Mouse (Mus musculus): ENCODE results near the gene Dnajc1. TPM values are rescaled to one million over a fixed set of nuclear protein-coding genes. Genes with fewer than 3 reads are reported as not detected.

The Dnajc1 gene
- polyA plus RNA-seq, 1 experiment from 2014 or later, result 15.5 TPM

- H3K36me3 ChIP-seq (replicated peaks; ENCODE audit: insufficient read depth, low read length), result peaks cover 14% of the 10 kb centered on the region
Observed at GRCm38 (mm10) chr2:18195691-18196396, 196.8 kb downstream of the Dnajc1 start.

GRCm38 (mm10) chr2:18195285-18195684 lies 197.3 kb downstream of the Dnajc1 start:
- Histone ChIP-seq H3K9ac (replicated peaks) (no peak overlapping the region), H3K36me3 (replicated peaks; ENCODE audit: insufficient read depth, low read length) (peaks cover 14% of the 10 kb centered on the region), H3K4me3 (ENCODE audit: low read depth, low read length) (no peak overlapping the region), H3K27ac (ENCODE audit: low read depth) (no peak overlapping the region), H3K4me1 (ENCODE audit: insufficient read depth) (no peaks in the 10 kb centered on the region), H3K4me2 (ENCODE audit: low read depth, low read length) (no peak overlapping the region), H3K27me3 (ENCODE audit: insufficient read depth, low read length) (no peaks in the 10 kb centered on the region), H3K9me3 (ENCODE audit: low read length) (no peaks in the 10 kb centered on the region)
- DNase-seq (no peak), ATAC-seq (no peak)
- 77% methylated on average over 4 of the region's 4 CpGs for WGBS (ENCODE audit: insufficient replicate concordance)
- TF ChIP-seq CTCF (IDR thresholded peaks at IDR 0.05; ENCODE audit: low read depth) (no peak), EP300 (IDR thresholded peaks at IDR 0.05; ENCODE audit: low read depth) (no peak)

More at GRCm38 (mm10) chr2:18195691-18196396, 196.8 kb downstream of the Dnajc1 start:
- Histone ChIP-seq H3K4me2 (ENCODE audit: low read depth, low read length) (no peak overlapping the region), H3K27me3 (ENCODE audit: insufficient read depth, low read length) (no peaks in the 10 kb centered on the region), H3K9me3 (ENCODE audit: low read length) (no peaks in the 10 kb centered on the region), H3K4me3 (ENCODE audit: low read depth, low read length) (no peak overlapping the region), H3K4me1 (ENCODE audit: insufficient read depth) (no peaks in the 10 kb centered on the region), H3K9ac (replicated peaks) (no peak overlapping the region), H3K27ac (ENCODE audit: low read depth) (no peak overlapping the region)
- DNase-seq (no peak), ATAC-seq (peak; percentile 53; the same call in 1 of the 2 replicates)
- TF ChIP-seq EP300 (IDR thresholded peaks at IDR 0.05; ENCODE audit: low read depth) (no peak), CTCF (IDR thresholded peaks at IDR 0.05; ENCODE audit: low read depth) (no peak)
- 57% methylated on average over 3 of the region's 3 CpGs for WGBS (ENCODE audit: insufficient replicate concordance)

DNA sequence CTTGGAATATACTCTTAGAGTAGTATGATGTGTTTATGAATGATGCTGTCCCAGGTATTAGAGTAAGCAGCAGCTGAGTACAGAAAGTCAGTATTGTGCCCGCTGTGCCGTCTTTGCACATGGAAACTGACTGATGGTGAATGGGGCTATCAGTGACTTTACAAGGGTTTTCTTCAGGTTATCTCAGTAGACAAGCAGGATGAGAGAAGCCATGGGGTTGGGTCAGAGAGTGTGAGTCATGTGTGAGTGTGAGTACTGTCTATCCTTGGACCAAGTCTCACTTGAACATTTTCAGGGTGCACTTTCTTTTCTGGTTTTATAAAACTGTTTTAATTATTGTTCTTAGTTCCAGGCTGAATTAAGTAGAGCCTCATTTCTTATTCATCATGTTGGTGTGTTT lies 204.3 kb downstream of the Dnajc1 start:
- no peak overlapping the region for H3K4me2 ChIP-seq (ENCODE audit: low read depth, low read length)
- H3K27me3 ChIP-seq (ENCODE audit: insufficient read depth, low read length), result no peaks in the 10 kb centered on the region
- H3K9me3 ChIP-seq (ENCODE audit: low read length), result no peaks in the 10 kb centered on the region
- ATAC-seq (no peak), DNase-seq (no peak)
- peaks cover 49% of the 10 kb centered on the region for H3K36me3 ChIP-seq (replicated peaks; ENCODE audit: insufficient read depth, low read length)
- no peaks in the 10 kb centered on the region for H3K4me1 ChIP-seq (ENCODE audit: insufficient read depth)
- TF ChIP-seq CTCF (IDR thresholded peaks at IDR 0.05; ENCODE audit: low read depth), result no peak
- TF ChIP-seq EP300 (IDR thresholded peaks at IDR 0.05; ENCODE audit: low read depth), result no peak
- no peak overlapping the region for H3K4me3 ChIP-seq (ENCODE audit: low read depth, low read length)
- H3K9ac ChIP-seq (replicated peaks), result no peak overlapping the region
- no peak overlapping the region for H3K27ac ChIP-seq (ENCODE audit: low read depth)
- WGBS (ENCODE audit: insufficient replicate concordance), result 84% methylated on average over 2 of the region's 2 CpGs

GRCm38 (mm10) chr2:18183079-18183478 lies 209.6 kb downstream of the Dnajc1 start:
- no peak overlapping the region for H3K4me2 ChIP-seq (ENCODE audit: low read depth, low read length)
- DNase-seq (no peak), ATAC-seq (no peak)
- TF ChIP-seq EP300 (IDR thresholded peaks at IDR 0.05; ENCODE audit: low read depth) (no peak), CTCF (IDR thresholded peaks at IDR 0.05; ENCODE audit: low read depth) (no peak)
- no peaks in the 10 kb centered on the region for H3K27me3 ChIP-seq (ENCODE audit: insufficient read depth, low read length)
- H3K4me1 ChIP-seq (ENCODE audit: insufficient read depth), result no peaks in the 10 kb centered on the region
- H3K4me3 ChIP-seq (ENCODE audit: low read depth, low read length), result no peak overlapping the region
- H3K9ac ChIP-seq (replicated peaks), result no peak overlapping the region
- no peaks in the 10 kb centered on the region for H3K9me3 ChIP-seq (ENCODE audit: low read length)
- H3K27ac ChIP-seq (ENCODE audit: low read depth), result no peak overlapping the region
- H3K36me3 ChIP-seq (replicated peaks; ENCODE audit: insufficient read depth, low read length), result peaks cover 57% of the 10 kb centered on the region

DNA sequence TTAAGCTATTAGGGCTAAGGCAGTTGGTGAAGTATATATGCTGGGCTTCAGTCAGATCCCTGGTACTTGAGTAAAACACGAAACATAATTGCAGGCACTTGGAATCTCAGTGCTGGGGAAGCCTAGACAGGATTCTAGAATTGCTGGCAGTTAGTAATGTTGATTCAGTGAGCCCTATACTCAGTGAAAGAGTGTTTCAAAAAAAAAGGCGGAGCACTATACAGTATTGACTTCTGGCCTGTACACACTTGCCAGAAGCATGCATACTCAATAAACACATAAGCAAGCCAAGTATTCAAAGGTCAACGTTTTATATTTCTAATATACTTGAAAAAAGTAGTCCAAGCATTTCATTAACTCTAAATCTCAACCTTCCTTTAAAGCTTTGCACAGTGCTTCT lies 211.0 kb downstream of the Dnajc1 start:
- DNase-seq (no peak), ATAC-seq (peak; percentile 61; the same call in 1 of the 2 replicates)
- Histone ChIP-seq H3K4me1 (ENCODE audit: insufficient read depth) (no peaks in the 10 kb centered on the region), H3K4me3 (ENCODE audit: low read depth, low read length) (no peak overlapping the region), H3K27ac (ENCODE audit: low read depth) (no peak overlapping the region), H3K9ac (replicated peaks) (no peak overlapping the region), H3K27me3 (ENCODE audit: insufficient read depth, low read length) (no peaks in the 10 kb centered on the region), H3K9me3 (ENCODE audit: low read length) (no peaks in the 10 kb centered on the region), H3K36me3 (replicated peaks; ENCODE audit: insufficient read depth, low read length) (peaks cover 44% of the 10 kb centered on the region), H3K4me2 (ENCODE audit: low read depth, low read length) (no peak overlapping the region)
- TF ChIP-seq CTCF (IDR thresholded peaks at IDR 0.05; ENCODE audit: low read depth), result no peak
- TF ChIP-seq EP300 (IDR thresholded peaks at IDR 0.05; ENCODE audit: low read depth), result no peak
- 68% methylated on average over 3 of the region's 3 CpGs for WGBS (ENCODE audit: insufficient replicate concordance)

- 90% methylated on average over 5 of the region's 5 CpGs for WGBS (ENCODE audit: insufficient replicate concordance)
- TF ChIP-seq CTCF (IDR thresholded peaks at IDR 0.05; ENCODE audit: low read depth) (no peak), EP300 (IDR thresholded peaks at IDR 0.05; ENCODE audit: low read depth) (no peak)
- no peaks in the 10 kb centered on the region for H3K27me3 ChIP-seq (ENCODE audit: insufficient read depth, low read length)
- H3K9me3 ChIP-seq (ENCODE audit: low read length), result no peaks in the 10 kb centered on the region
- no peaks in the 10 kb centered on the region for H3K4me1 ChIP-seq (ENCODE audit: insufficient read depth)
- DNase-seq (no peak), ATAC-seq (no peak)
- H3K4me2 ChIP-seq (ENCODE audit: low read depth, low read length), result no peak overlapping the region
- no peak overlapping the region for H3K27ac ChIP-seq (ENCODE audit: low read depth)
- H3K36me3 ChIP-seq (replicated peaks; ENCODE audit: insufficient read depth, low read length), result peaks cover 39% of the 10 kb centered on the region
- H3K9ac ChIP-seq (replicated peaks), result no peak overlapping the region
- H3K4me3 ChIP-seq (ENCODE audit: low read depth, low read length), result no peak overlapping the region
Observed at GRCm38 (mm10) chr2:18180323-18180722, 212.3 kb downstream of the Dnajc1 start.

Measured in liver, postnatal 0 days (tissue).